Mouse (Mus musculus) testis, adult 2 months (tissue): ENCODE results near the gene Nfe2l3. TPM values are rescaled to one million over a fixed set of nuclear protein-coding genes. Genes with fewer than 3 reads are reported as not detected.

Experiments
- H3K27ac ChIP-seq: fragments of 200-500 bp; 2 replicates; pipeline ENCODE4 v1.5.1; 2012; ENCODE audit warnings: low read depth, low read length; ENCODE audit not compliant: control insufficient read depth, insufficient read depth
- H3K27me3 ChIP-seq: fragments of 200-500 bp; 2 replicates; pipeline ENCODE4 v1.6.1; 2012; ENCODE audit warnings: mild to moderate bottlenecking, low read length, moderate library complexity; ENCODE audit not compliant: control insufficient read depth, insufficient read depth
- H3K36me3 ChIP-seq: fragments of 200-500 bp; 2 replicates; pipeline ENCODE4 v1.6.1; 2012; ENCODE audit warnings: mild to moderate bottlenecking, low read length; ENCODE audit not compliant: control insufficient read depth, insufficient read depth
- H3K4me1 ChIP-seq: fragments of 200-500 bp; 2 replicates; pipeline ENCODE4 v1.6.1; 2012; ENCODE audit warnings: low read length; ENCODE audit not compliant: control insufficient read depth, insufficient read depth
- H3K4me3 ChIP-seq: fragments of 200-500 bp; 2 replicates; pipeline ENCODE4 v1.5.1; 2012; ENCODE audit warnings: low read depth, mild to moderate bottlenecking, low read length, moderate library complexity, mixed read lengths; ENCODE audit not compliant: control insufficient read depth
- CTCF ChIP-seq: fragments of 200-500 bp; IDR thresholded peaks from 2 replicates; pipeline ENCODE4 v1.5.1; 2012; ENCODE audit warnings: low read depth, mild to moderate bottlenecking, inconsistent platforms, low read length, moderate library complexity; ENCODE audit not compliant: control insufficient read depth, insufficient read depth, insufficient replicate concordance
- POLR2A ChIP-seq: fragments of 200-500 bp; IDR thresholded peaks from 2 replicates; pipeline ENCODE4 v1.6.1; 2012; ENCODE audit warnings: low read depth, mild to moderate bottlenecking, inconsistent platforms, low read length, moderate library complexity; ENCODE audit not compliant: control insufficient read depth
- polyA plus RNA-seq: library from polyadenylated mRNA; depleted of rRNA; stranded (reverse); fragments of >200 nt; gene quantifications from 2 replicates; pipeline ENCODE4 v1.2.3, GENCODE M21; 2012

Gene Nfe2l3
- polyA plus RNA-seq, 1 experiment: 1.1 TPM

- no peaks in the 10 kb centered on the region for H3K4me1 ChIP-seq
- H3K27me3 ChIP-seq: no peaks in the 10 kb centered on the region
- no peak overlapping the region for H3K27ac ChIP-seq
- no peak for TF ChIP-seq CTCF
- TF ChIP-seq POLR2A: no peak
- no peak overlapping the region for H3K4me3 ChIP-seq
- no peaks in the 10 kb centered on the region for H3K36me3 ChIP-seq
Measured at GRCm38 (mm10) chr6:51454949-51455348, 22.5 kb downstream of the Nfe2l3 start.

- Histone ChIP-seq H3K27ac (no peak overlapping the region), H3K27me3 (no peaks in the 10 kb centered on the region), H3K4me3 (no peak overlapping the region), H3K4me1 (no peaks in the 10 kb centered on the region), H3K36me3 (no peaks in the 10 kb centered on the region)
- TF ChIP-seq CTCF (no peak), POLR2A (no peak)
Measured at GRCm38 (mm10) chr6:51456198-51456597, 23.7 kb downstream of the Nfe2l3 start.

DNA sequence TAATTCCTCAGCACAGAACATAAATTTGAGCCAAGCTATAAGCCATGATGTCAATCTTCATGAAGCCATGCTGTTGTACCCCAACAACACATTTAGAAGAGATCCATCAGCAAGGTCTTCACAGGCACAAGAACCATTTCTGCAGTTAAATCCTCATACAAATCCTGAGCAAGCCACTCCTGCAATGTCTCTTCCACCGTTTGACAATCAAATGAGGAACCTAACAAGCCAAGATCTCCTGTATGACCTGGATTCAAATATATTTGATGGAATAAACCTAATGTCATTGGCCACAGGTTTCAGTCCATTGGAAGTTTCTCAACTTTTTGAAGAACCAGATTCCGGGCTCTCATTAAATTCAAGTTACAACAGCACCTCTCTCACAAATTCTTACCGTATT lies 24.8 kb downstream of the Nfe2l3 start:
- H3K4me1 ChIP-seq: no peaks in the 10 kb centered on the region
- no peaks in the 10 kb centered on the region for H3K27me3 ChIP-seq
- TF ChIP-seq POLR2A (no peak), CTCF (no peak)
- H3K36me3 ChIP-seq: no peaks in the 10 kb centered on the region
- no peak overlapping the region for H3K27ac ChIP-seq
- H3K4me3 ChIP-seq: no peak overlapping the region

- H3K27me3 ChIP-seq: no peaks in the 10 kb centered on the region
- no peaks in the 10 kb centered on the region for H3K36me3 ChIP-seq
- no peak overlapping the region for H3K4me3 ChIP-seq
- TF ChIP-seq CTCF: no peak
- TF ChIP-seq POLR2A: no peak
- no peaks in the 10 kb centered on the region for H3K4me1 ChIP-seq
- H3K27ac ChIP-seq: no peak overlapping the region
Measured at GRCm38 (mm10) chr6:51457770-51458387, 25.4 kb downstream of the Nfe2l3 start.

DNA sequence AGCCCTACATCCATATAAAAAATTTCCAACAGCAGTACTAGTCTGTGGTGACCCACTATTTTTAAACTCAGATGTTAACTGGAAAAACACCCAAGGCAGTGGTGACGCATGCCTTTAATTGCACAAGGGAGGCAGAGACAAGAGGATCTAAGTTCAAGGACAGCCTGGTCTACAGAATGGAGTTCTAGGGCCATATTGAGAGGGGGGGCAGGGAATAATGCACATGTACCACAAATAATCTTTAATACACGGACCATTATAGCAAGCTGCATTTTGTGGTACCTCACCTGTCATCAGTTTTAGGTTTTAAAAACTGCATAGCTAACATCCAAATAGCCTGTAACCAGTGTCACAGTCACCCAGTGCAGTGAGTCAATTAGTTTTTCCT lies 26.4 kb downstream of the Nfe2l3 start:
- Histone ChIP-seq H3K36me3 (no peaks in the 10 kb centered on the region), H3K4me1 (no peaks in the 10 kb centered on the region), H3K27ac (no peak overlapping the region), H3K4me3 (no peak overlapping the region), H3K27me3 (no peaks in the 10 kb centered on the region)
- no peak for TF ChIP-seq POLR2A
- no peak for TF ChIP-seq CTCF

- H3K4me3 ChIP-seq: no peak overlapping the region
- no peaks in the 10 kb centered on the region for H3K4me1 ChIP-seq
- no peak overlapping the region for H3K27ac ChIP-seq
- H3K27me3 ChIP-seq: no peaks in the 10 kb centered on the region
- no peaks in the 10 kb centered on the region for H3K36me3 ChIP-seq
- TF ChIP-seq CTCF (no peak), POLR2A (no peak)
Measured at GRCm38 (mm10) chr6:51459313-51460020, 27.0 kb downstream of the Nfe2l3 start.

- Histone ChIP-seq H3K36me3 (no peaks in the 10 kb centered on the region), H3K27me3 (no peaks in the 10 kb centered on the region), H3K27ac (no peak overlapping the region), H3K4me1 (no peaks in the 10 kb centered on the region), H3K4me3 (no peak overlapping the region)
- TF ChIP-seq POLR2A: no peak
- TF ChIP-seq CTCF: no peak
Measured at GRCm38 (mm10) chr6:51460021-51460360, 27.5 kb downstream of the Nfe2l3 start.
